Mouse (Mus musculus) heart, embryonic 16.5 days (tissue): Measurements from ENCODE around the gene Amh. TPM values are rescaled to one million over a fixed set of nuclear protein-coding genes. Genes with fewer than 3 reads are reported as not detected.

ENCODE experiments used
- ATAC-seq: fragments of 200-750 bp; cut with Nextera tagmentation; replicated peaks from 2 replicates; pipeline ENCODE4 v1.8.0; 2017; ENCODE audit warnings: moderate number of reproducible peaks; ENCODE audit not compliant: insufficient read depth, low FRiP score; ENCODE audit errors: extremely low read depth
- H3K27ac ChIP-seq: fragments of 300-500 bp; sonication (generic); 2 replicates; pipeline ENCODE4 v1.5.1; 2014; ENCODE audit warnings: mild to moderate bottlenecking, low read length, control low read depth, moderate library complexity
- H3K27me3 ChIP-seq: fragments of 300-500 bp; sonication (generic); 2 replicates; pipeline ENCODE4 v1.6.1; 2014; ENCODE audit warnings: low read length, mixed read lengths; ENCODE audit not compliant: control insufficient read depth, insufficient read depth
- H3K36me3 ChIP-seq: fragments of 300-500 bp; sonication (generic); 2 replicates; pipeline ENCODE4 v1.6.1; 2014; ENCODE audit not compliant: control insufficient read depth, insufficient read depth
- H3K4me1 ChIP-seq: fragments of 300-500 bp; sonication (generic); 2 replicates; pipeline ENCODE4 v1.6.1; 2014; ENCODE audit warnings: low read length, mixed read lengths; ENCODE audit not compliant: control insufficient read depth, insufficient read depth
- H3K4me2 ChIP-seq: fragments of 300-500 bp; sonication (generic); 2 replicates; pipeline ENCODE4 v1.6.1; 2014; ENCODE audit warnings: low read depth, mild to moderate bottlenecking, control low read depth, low read length
- H3K4me3 ChIP-seq: fragments of 300-500 bp; sonication (generic); 2 replicates; pipeline ENCODE4 v1.5.1; 2014; ENCODE audit warnings: mild to moderate bottlenecking, control low read depth, low read length
- H3K9ac ChIP-seq: fragments of 300-500 bp; sonication (generic); 2 replicates; pipeline ENCODE4 v1.6.1; 2014; ENCODE audit warnings: low read length, control low read depth
- H3K9me3 ChIP-seq: fragments of 300-500 bp; sonication (generic); replicated peaks from 2 replicates; pipeline ENCODE4 v1.6.1; 2016; ENCODE audit warnings: low read length; ENCODE audit not compliant: control insufficient read depth
- WGBS: fragments of 180-500 bp; shearing (Covaris S2); extraction: QIAGEN DNeasy Blood & Tissue Kit; methylation state at CpG from one replicate; pipeline ENCODE4 v1.1.7; 2014; 5-methylcytosine and 5-hydroxymethylcytosine counted together
- polyA plus RNA-seq: library from polyadenylated mRNA; unstranded; fragments of >200 nt; fragmentation: Nextera tagmentation; extraction: Ambion mirVana; gene quantifications from 2 replicates; pipeline ENCODE4 v1.2.1, GENCODE M21; 2015

The Amh gene
- polyA plus RNA-seq, 1 experiment from 2014 or later: 0.13 TPM

GRCm38 (mm10) chr10:80836949-80837379 is 31.9 kb downstream of the Amh start:
- no peak overlapping the region for H3K4me3 ChIP-seq
- H3K27ac ChIP-seq: no peak overlapping the region; the same call in none of the 2 replicates
- H3K27me3 ChIP-seq: peaks cover 39% of the 10 kb centered on the region
- H3K4me2 ChIP-seq: 0 out of 2 replicates have a peak overlapping the region, but pooled peaks have one; percentile 2
- no peak for ATAC-seq
- H3K4me1 ChIP-seq: peaks cover 18% of the 10 kb centered on the region
- no peaks in the 10 kb centered on the region for H3K9me3 ChIP-seq
- H3K9ac ChIP-seq: 0 out of 2 replicates have a peak overlapping the region, but pooled peaks have one; percentile 33
- H3K36me3 ChIP-seq: no peaks in the 10 kb centered on the region
- 39% methylated on average over 7 of the region's 7 CpGs for WGBS

- Histone ChIP-seq H3K4me1 (peaks cover 18% of the 10 kb centered on the region), H3K9me3 (no peaks in the 10 kb centered on the region), H3K4me3 (no peak overlapping the region), H3K36me3 (no peaks in the 10 kb centered on the region), H3K27ac (peak overlapping the region; percentile 71), H3K4me2 (0 out of 2 replicates have a peak overlapping the region, but pooled peaks have one; percentile 10), H3K27me3 (peaks cover 42% of the 10 kb centered on the region), H3K9ac (0 out of 2 replicates have a peak overlapping the region, but pooled peaks have one; percentile 3)
- WGBS: 12% methylated on average over 2 of the region's 2 CpGs
- ATAC-seq: peak; percentile 78
These were observed 32.8 kb downstream of the Amh start for GRCm38 (mm10) chr10:80837827-80838226.

- Histone ChIP-seq H3K4me1 (peaks cover 20% of the 10 kb centered on the region), H3K27me3 (peaks cover 45% of the 10 kb centered on the region), H3K27ac (peak overlapping the region; percentile 71), H3K36me3 (no peaks in the 10 kb centered on the region), H3K4me2 (no peak overlapping the region), H3K4me3 (no peak overlapping the region), H3K9ac (0 out of 2 replicates have a peak overlapping the region, but pooled peaks have one; percentile 3), H3K9me3 (no peaks in the 10 kb centered on the region)
- no peak for ATAC-seq
- WGBS: 58% methylated on average over 2 of the region's 2 CpGs
These were observed 33.4 kb downstream of the Amh start for GRCm38 (mm10) chr10:80838346-80838912.

- WGBS: 64% methylated on average over 6 of the region's 6 CpGs
- H3K27ac ChIP-seq: no peak overlapping the region
- no peaks in the 10 kb centered on the region for H3K36me3 ChIP-seq
- H3K9me3 ChIP-seq: no peaks in the 10 kb centered on the region
- no peak overlapping the region for H3K9ac ChIP-seq
- H3K4me2 ChIP-seq: no peak overlapping the region
- H3K27me3 ChIP-seq: peaks cover 43% of the 10 kb centered on the region
- peaks cover 22% of the 10 kb centered on the region for H3K4me1 ChIP-seq
- ATAC-seq: no peak
- H3K4me3 ChIP-seq: no peak overlapping the region
These were observed 34.8 kb downstream of the Amh start for GRCm38 (mm10) chr10:80839848-80840247.

GRCm38 (mm10) chr10:80841685-80842084 is 36.6 kb downstream of the Amh start:
- ATAC-seq: no peak
- Histone ChIP-seq H3K27me3 (peaks cover 26% of the 10 kb centered on the region), H3K4me1 (peaks cover 20% of the 10 kb centered on the region), H3K4me3 (no peak overlapping the region), H3K9ac (no peak overlapping the region), H3K36me3 (no peaks in the 10 kb centered on the region), H3K27ac (no peak overlapping the region), H3K9me3 (no peaks in the 10 kb centered on the region), H3K4me2 (no peak overlapping the region)
- 86% methylated on average over 2 of the region's 2 CpGs for WGBS

- WGBS: 80% methylated on average over 15 of the region's 15 CpGs
These were observed 37.3 kb downstream of the Amh start for GRCm38 (mm10) chr10:80842334-80842733.

GRCm38 (mm10) chr10:80843087-80843930 is 38.3 kb downstream of the Amh start:
- Histone ChIP-seq H3K4me3 (peak overlapping the region; percentile 54), H3K4me1 (peaks cover 7% of the 10 kb centered on the region), H3K27me3 (peaks cover 26% of the 10 kb centered on the region), H3K27ac (no peak overlapping the region), H3K36me3 (no peaks in the 10 kb centered on the region), H3K9ac (peak overlapping the region; percentile 57), H3K9me3 (no peaks in the 10 kb centered on the region), H3K4me2 (peak overlapping the region; percentile 79)
- 10% methylated on average over 32 of the region's 32 CpGs for WGBS
- ATAC-seq: no peak

More at GRCm38 (mm10) chr10:80842334-80842733, 37.3 kb downstream of the Amh start:
- no peak for ATAC-seq
- Histone ChIP-seq H3K4me3 (no peak overlapping the region), H3K9ac (no peak overlapping the region), H3K4me2 (no peak overlapping the region), H3K36me3 (no peaks in the 10 kb centered on the region), H3K27me3 (peaks cover 26% of the 10 kb centered on the region), H3K9me3 (no peaks in the 10 kb centered on the region), H3K27ac (no peak overlapping the region), H3K4me1 (peaks cover 14% of the 10 kb centered on the region)

- no peak within 1 kb of the TSS for H3K27ac ChIP-seq
- peak within 1 kb of the TSS; percentile 57 for H3K9ac ChIP-seq
- H3K4me2 ChIP-seq: peak within 1 kb of the TSS; percentile 79
- H3K27me3 ChIP-seq: peaks cover 26% of the 10 kb centered on the region
- H3K4me3 ChIP-seq: peak within 1 kb of the TSS; percentile 54
- 6% methylated on average over 48 of the region's 51 CpGs for WGBS
- H3K4me1 ChIP-seq: peaks cover 12% of the 10 kb centered on the region
- no peaks in the 10 kb centered on the region for H3K9me3 ChIP-seq
- H3K36me3 ChIP-seq: no peaks in the 10 kb centered on the region
- no peak for ATAC-seq
These were observed 39.0 kb downstream of the Amh start, which contains the start of gene Lingo3 for GRCm38 (mm10) chr10:80843931-80844547. Lingo3 (minus strand) TSS chr10:80844039.
